Mouse (Mus musculus): ENCODE measurements around the gene Prss40.
"Not testable (repeated sequence)": the region's sequence is repeated elsewhere in the genome, so short reads cannot be mapped to it uniquely, and the experiment has no call there.

The Prss40 gene

DNA sequence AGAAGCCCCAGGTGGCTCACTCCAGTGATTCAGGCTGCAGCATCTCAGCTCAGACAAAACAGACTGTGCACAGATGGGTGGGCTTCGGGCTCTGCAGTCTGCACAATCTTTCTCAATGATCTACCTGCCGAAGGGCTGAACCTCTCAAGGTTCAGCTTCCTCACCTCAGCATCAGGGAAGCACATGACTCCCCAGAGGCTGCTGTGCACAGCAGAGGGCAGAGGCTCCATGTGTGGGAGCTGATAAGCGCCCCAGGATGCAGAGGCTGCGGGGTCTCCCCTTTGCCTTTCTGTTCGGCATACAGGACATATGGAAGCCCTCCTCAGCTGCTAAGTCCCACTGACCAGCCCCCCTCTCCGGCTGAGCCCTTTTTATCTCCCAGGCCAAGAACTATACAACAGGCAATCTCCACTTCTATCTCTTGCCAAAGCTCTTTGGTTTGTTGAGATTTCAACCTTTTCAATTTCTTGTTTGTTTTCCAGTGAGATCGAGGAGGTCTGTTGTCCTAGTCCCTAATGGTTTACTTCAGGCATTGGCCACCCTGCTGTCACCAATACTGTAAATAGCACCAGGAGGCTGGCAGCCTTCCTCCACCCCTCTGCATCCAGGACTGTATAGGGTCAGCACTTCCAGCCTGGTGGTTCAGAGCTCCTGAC lies 25.6 kb downstream of the Prss40 start, which contains the start of gene Cfc1:
Gene Cfc1 (plus strand): TSS at position 606 of the 656 bp plus-strand sequence.
- not testable (repeated sequence) for DNase-seq (ENCODE audit: low spot score)

DNA sequence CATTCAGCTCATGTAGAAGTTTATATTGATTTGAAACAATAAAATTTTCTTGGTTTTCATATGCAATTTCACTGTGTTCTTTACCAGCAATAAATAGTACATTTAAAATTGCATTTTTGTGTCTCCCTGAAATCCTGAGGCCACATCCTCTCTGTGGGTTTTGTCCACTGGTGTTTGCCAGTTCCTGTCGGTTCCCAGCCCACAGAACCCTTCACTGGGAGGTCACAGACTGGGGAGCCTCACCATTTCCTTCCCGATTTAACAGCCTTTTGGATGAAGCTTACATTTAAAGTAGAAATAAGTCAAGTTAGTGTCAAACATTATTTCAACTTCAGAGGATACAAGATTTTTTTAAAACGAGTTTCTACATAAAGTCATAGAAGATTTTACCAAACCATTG lies 26.2 kb downstream of the Prss40 start:
- not testable (repeated sequence) for DNase-seq (ENCODE audit: low spot score)

DNA sequence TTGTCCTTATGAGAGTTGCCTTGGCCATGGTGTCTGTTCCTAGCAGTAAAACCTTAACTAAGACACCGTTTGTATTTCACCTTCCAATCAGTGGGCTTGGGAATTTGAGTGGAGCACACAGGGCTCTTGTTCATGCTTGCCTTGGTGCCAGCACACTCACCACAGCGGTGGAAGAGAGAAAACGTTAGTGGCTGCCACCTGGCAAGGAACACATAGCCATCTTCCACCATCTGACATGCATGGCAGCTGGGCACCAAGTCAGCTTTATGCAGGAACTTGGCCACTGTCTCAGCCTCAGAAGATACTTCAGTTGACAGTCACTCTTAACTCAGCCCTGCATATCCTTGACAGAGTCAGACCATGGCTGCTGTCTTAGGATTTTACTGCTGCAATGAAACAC lies 37.1 kb downstream of the Prss40 start:
- no peak for DNase-seq (ENCODE audit: low spot score)

DNA sequence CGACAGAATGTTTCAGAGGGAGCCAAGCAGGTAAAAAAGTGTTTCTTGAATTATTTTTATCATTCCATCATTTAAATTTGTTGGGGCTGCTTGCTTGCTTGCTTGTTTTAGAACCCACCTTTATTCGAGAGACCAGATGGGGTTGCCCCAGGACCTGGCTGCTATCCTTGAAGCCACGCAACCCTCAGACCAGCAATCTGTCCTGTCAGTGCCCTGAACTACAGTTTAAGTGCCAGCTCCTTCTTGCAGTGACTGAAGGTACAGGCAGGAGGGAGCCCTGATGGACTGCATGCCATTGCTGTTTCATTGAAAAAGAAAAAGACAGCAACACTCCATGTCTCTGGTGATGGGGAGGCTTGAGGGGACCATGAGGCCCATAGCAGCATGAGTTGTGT lies 37.9 kb downstream of the Prss40 start:
- DNase-seq (ENCODE audit: low spot score): no peak

DNA sequence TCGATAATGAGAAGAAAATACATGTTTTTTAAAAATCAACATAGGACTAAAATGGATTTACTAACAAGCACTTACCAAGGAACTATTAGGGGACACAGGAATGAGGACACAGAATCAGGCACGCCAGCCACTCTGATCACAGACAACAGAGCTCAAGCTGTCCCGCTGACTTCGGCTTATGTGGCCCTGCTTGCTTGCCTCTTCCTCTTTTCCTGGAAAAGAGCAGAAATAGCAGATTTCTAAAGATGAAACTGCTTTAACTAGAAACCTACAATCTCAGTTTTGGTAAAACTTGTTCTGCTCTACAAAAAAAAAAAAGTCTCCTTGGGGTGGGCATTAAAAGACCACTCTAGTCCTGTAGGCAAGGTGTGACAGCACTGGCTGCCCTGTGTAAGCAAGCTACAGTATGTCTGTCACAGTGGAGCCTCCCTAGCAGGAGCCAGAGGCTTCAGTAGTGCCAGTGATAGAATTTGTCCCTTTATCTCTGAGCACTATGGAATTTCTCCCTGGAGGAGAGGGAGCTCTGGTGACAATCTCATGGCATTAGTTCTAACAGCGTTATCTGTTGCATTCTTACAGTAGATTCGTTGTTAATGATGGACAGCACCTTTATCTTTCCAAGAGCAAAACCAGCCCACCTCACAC lies 38.4 kb downstream of the Prss40 start:
- DNase-seq (ENCODE audit: low spot score): no peak

DNA sequence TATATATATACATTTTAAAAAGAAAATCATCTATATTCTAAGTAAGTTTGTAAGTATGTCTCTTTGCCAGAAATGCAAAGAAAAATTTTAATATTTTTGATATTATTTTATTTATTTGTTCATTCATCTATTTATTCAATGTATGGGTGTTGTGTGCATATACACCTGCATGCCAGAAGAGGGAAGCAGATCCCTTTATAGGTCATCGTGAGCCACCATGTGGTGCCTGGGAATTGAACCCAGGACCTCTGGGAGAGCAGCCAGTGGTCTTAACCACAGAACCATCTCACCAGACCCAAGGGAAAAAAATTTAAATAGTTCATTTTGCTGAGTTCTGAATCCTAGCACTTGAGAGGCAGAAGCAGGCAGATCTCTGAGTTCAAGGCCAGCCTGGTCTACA lies 42.5 kb downstream of the Prss40 start:
- no peak for DNase-seq (ENCODE audit: low spot score)

DNA sequence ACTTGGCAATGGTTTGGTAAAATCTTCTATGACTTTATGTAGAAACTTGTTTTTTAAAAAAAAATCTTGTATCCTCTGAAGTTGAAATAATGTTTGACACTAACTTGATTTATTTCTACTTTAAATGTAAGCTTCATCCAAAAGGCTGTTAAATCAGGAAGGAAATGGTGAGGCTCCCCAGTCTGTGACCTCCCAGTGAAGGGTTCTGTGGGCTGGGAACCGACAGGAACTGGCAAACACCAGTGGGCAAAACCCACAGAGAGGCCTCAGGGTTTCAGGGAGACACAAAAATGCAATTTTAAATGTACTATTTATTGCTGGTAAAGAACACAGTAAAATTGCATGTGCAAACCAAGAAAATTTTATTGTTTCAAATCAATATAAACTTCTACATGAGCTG lies 42.9 kb downstream of the Prss40 start:
- DNase-seq (ENCODE audit: low spot score): not testable (repeated sequence)

DNA sequence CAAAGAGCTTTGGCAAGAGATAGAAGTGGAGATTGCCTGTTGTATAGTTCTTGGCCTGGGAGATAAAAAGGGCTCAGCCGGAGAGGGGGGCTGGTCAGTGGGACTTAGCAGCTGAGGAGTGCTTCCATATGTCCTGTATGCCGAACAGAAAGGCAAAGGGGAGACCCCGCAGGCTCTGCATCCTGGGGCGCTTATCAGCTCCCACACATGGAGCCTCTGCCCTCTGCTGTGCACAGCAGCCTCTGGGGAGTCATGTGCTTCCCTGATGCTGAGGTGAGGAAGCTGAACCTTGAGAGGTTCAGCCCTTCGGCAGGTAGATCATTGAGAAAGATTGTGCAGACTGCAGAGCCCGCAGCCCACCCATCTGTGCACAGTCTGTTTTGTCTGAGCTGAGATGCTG lies 43.4 kb downstream of the Prss40 start:
- not testable (repeated sequence) for DNase-seq (ENCODE audit: low spot score)

DNA sequence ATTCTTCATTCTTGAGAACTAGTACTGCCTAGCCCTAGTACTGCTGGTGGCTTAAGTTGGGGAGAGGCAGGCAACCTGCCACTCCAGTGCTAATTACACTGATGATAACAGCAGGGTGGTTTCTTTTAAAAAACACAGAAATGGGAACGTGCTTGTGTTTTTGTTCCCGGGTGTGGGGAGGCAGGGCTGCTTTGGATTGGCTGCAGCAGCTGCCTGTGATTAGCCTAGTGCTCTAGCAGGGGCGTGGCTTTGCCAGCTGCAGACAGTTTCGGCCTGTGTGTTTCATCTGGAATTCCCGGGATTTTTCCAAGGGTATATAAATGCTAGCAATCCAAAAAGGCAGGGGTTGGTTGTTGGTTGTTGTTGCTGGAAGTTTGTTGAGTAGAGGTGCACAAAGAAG lies 44.1 kb downstream of the Prss40 start:
- DNase-seq (ENCODE audit: low spot score): no peak

DNA sequence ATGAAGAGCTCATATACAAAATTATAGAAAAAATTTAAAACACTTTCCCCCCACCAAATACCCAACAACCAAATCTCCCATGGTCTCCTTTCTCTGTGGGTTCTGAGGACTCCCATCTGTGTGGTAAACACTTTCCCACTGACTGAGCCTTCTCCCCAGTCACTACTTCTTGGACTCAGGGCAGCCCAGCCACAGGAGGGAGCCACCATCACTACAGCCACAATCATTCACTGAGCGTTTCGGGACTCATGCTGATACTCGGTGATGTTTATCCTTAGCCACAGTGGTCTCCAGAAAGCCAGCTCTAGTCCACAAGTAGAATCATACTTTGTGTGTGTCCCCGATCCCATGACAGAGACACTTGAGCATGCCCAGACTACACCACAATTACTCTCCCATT lies 47.7 kb downstream of the Prss40 start:
- no peak for DNase-seq (ENCODE audit: low spot score)

DNA sequence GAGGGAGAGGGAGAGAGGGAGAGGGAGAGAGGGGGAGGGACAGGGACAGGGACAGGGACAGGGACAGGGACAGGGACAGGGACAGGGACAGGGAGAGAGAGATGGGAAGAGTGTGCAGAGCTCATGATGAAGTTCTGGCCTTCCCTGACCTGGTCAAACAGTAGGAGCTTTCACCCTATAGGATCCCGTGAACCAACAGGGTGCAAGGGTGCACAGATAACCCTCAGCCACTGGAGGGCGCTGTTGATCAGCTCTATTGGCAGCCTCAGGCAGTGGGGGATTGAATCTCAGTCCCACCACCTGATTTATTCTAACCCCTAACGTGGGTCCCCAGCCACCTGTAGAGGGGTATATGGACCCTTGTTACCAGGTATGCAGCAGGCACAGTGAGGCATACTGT lies 49.7 kb downstream of the Prss40 start:
- DNase-seq (ENCODE audit: low spot score): peak; percentile 72

DNA sequence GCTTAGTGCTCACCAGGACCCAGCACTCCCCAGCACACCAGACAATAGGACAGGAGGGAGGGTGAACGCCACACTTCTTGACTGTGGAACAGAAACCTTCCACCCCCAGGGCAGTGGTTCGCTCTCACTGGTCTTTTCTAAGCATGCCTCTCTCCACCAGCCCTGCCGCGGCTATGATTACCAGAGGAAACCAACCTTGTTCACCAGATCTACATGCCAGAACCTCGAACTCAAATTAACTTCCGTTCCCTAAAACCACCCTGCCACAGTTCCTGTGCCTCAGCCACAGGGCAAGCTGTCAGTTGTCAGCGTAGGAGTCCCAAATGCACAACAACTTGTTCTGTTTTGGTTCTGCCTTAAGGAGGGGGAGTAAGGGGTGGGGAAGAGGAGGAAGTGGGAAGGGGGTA lies 50.2 kb downstream of the Prss40 start:
- DNase-seq (ENCODE audit: low spot score): no peak

DNA sequence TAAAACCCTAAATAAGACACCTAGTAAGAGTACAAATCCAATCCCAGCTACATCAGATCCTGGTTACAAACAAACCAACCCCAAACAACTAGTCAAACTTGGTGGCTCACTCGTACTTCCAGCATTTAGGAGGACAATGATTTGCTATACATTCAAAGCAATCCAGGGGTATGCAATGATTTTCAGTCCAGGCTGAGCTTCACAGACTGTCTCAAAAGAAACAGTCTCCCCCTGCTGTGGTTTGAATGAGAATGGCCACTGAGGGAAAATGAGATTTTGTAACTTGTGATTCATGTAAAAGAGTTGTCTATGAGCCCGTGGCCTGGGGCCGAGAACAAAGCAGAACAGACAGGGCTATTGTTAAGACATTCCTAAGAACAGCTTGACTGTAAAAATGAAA lies 52.8 kb downstream of the Prss40 start:
- DNase-seq (ENCODE audit: low spot score): no peak

DNA sequence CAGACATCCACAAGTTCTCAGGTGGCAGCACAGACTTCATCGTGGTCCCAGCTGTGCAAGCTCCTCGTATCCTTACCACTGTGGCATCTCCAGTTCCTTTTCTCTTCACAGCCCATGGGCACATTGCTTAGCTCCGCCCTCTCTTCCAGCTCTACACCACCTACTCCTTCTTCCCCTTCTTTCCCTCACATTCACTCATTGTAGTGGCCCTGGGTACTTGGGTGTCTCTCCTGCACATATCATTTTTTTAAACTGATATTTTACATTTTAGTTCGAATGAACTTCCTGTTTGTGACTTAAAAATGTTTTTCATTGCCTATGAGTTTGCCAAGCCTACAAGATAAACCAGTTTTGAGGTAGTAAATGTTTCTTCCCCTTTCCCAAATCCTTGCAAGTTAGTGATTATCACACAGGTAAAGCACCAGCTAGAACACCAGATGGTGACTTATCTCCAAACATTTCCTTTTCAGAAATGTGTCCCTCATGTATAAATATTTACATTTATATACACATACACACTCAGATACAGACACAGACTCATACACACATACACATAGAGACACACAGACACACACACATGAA lies 54.7 kb downstream of the Prss40 start:
- no peak for DNase-seq (ENCODE audit: low spot score)

DNA sequence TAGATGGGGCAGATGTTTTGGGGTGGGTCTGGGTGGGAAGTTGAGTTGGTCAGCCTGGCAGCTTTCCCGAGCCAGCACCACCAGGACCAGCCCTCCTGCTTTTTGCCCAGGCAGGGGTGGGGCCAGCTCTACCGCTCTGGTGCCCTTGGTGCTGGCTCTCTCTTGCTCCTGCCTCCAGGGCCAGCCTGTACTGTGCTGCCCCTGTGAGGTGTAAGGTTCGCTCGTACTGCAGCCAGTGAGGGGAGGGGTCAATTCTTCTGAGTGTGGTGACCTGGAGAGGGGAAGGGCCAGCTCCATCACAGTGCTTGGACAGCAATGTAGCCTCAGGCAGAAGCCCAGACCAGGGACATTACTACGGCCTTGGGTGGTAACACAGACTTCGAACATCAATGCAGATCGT lies 55.4 kb downstream of the Prss40 start:
- no peak for DNase-seq (ENCODE audit: low spot score)

DNA sequence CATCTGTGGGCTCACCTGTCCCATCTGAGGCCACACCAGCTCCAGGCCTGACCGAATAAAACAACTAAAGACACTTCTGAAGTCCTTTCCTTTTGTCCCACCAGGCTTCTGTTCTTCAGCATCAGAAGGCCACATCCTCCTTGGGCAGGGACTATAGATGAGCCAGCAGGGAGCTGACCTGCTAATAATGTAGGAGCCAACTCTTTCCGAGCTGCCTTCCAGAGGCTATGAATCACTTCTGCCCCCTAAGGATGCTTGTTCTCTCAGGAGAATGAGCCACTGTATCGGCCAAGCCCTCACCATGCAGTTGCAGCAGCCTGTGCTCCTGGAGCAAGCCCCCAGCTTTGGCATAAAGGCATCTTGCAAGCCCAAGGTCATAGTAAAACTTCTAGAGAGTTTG lies 57.8 kb downstream of the Prss40 start:
- no peak for DNase-seq (ENCODE audit: low spot score)

Data from testis, postnatal 10 days (tissue).